Mouse (Mus musculus) testis, adult 2 months (tissue): ENCODE results near the gene Ezh1.

Experiments
- CTCF ChIP-seq: fragments of 200-500 bp; IDR thresholded peaks from 2 replicates; pipeline ENCODE4 v1.5.1; 2012; ENCODE audit warnings: low read depth, mild to moderate bottlenecking, inconsistent platforms, low read length, moderate library complexity; ENCODE audit not compliant: control insufficient read depth, insufficient read depth, insufficient replicate concordance
- POLR2A ChIP-seq: fragments of 200-500 bp; IDR thresholded peaks from 2 replicates; pipeline ENCODE4 v1.6.1; 2012; ENCODE audit warnings: low read depth, mild to moderate bottlenecking, inconsistent platforms, low read length, moderate library complexity; ENCODE audit not compliant: control insufficient read depth

- TF ChIP-seq CTCF (no peak), POLR2A (no peak)
Measured at GRCm38 (mm10) chr11:101272446-101272845, 46.2 kb upstream of the Ezh1 start.
